Mouse (Mus musculus) lung, postnatal 0 days (tissue): ENCODE results near the gene Lca5. TPM values are rescaled to one million over a fixed set of nuclear protein-coding genes. Genes with fewer than 3 reads are reported as not detected.
A peak's percentile ranks its signal among the peaks of the same experiment; 100 is the strongest.

Source experiments
- ATAC-seq: fragments of 200-750 bp; cut with Nextera tagmentation; 2 replicates; pipeline ENCODE4 v1.8.0; 2017; ENCODE audit warnings: moderate library complexity
- DNase-seq: peaks from one replicate; pipeline ENCODE4 v3.0.0-alpha.2; 2016; ENCODE audit warnings: low spot score
- H3K27ac ChIP-seq: fragments of 300-500 bp; sonication (generic); 2 replicates; pipeline ENCODE4 v1.5.1; 2014; ENCODE audit warnings: antibody characterized with exemption, mild to moderate bottlenecking, low read length, mixed read lengths
- H3K27me3 ChIP-seq: fragments of 300-500 bp; sonication (generic); replicated peaks from 2 replicates; pipeline ENCODE4 v1.6.1; 2014; ENCODE audit warnings: low read length, mixed read lengths; ENCODE audit not compliant: insufficient read depth
- H3K36me3 ChIP-seq: fragments of 300-500 bp; sonication (generic); 2 replicates; pipeline ENCODE4 v1.6.1; 2014; ENCODE audit warnings: low read length, mixed read lengths; ENCODE audit not compliant: insufficient read depth
- H3K4me1 ChIP-seq: fragments of 300-500 bp; sonication (generic); 2 replicates; pipeline ENCODE4 v1.6.1; 2014; ENCODE audit warnings: antibody characterized with exemption, low read depth, low read length, mixed read lengths; ENCODE audit not compliant: insufficient read depth
- H3K4me2 ChIP-seq: fragments of 300-500 bp; sonication (generic); replicated peaks from 2 replicates; pipeline ENCODE4 v1.6.1; 2014; ENCODE audit warnings: low read depth, mild to moderate bottlenecking, low read length, moderate library complexity, mixed read lengths
- H3K4me3 ChIP-seq: fragments of 300-500 bp; sonication (generic); 2 replicates; pipeline ENCODE4 v1.5.1; 2014; ENCODE audit warnings: low read depth, low read length
- H3K9ac ChIP-seq: fragments of 300-500 bp; sonication (generic); replicated peaks from 2 replicates; pipeline ENCODE4 v1.6.1; 2014; ENCODE audit warnings: low read depth, mild to moderate bottlenecking
- H3K9me3 ChIP-seq: fragments of 300-500 bp; sonication (generic); 2 replicates; pipeline ENCODE4 v1.6.1; 2016; ENCODE audit warnings: low read length, mixed read lengths
- CTCF ChIP-seq: IDR thresholded peaks from 2 replicates; pipeline ENCODE4 v1.5.1; 2016; ENCODE audit warnings: antibody characterized with exemption, mild to moderate bottlenecking
- EP300 ChIP-seq: IDR thresholded peaks from 2 replicates; pipeline ENCODE4 v1.6.1; 2016; ENCODE audit warnings: antibody characterized with exemption, mild to moderate bottlenecking, control low read depth
- WGBS: fragments of 180-500 bp; shearing (Covaris S2); extraction: QIAGEN DNeasy Blood & Tissue Kit; methylation state at CpG from one replicate; pipeline ENCODE4 v1.1.7; 2014; 5-methylcytosine and 5-hydroxymethylcytosine counted together
- polyA plus RNA-seq: library from polyadenylated mRNA; unstranded; fragments of >200 nt; fragmentation: Nextera tagmentation; extraction: Ambion mirVana; gene quantifications from 2 replicates; pipeline ENCODE4 v1.2.1, GENCODE M21; 2015

The Lca5 gene
- polyA plus RNA-seq, 1 experiment from 2014 or later: 7.9 TPM

DNA sequence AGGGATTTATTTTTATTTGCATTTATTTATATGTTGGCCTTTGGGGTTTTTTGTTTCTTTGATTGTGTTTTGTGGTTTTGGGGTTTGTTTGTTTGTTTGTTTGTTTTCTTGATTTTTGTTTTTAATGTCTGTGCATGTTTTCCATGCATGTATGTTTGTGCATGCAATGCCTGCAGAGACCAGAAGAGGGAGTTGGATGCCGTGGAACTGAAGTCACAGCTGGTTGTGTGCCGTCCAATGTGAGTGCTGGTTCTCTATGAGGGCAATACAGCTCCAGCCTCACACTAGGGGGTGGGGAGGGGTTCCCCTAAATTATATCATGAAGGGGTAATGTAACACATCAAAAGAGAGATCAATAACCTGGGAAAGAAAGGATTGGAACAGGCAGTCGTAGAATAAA, 58.2 kb downstream of the Lca5 start:
- H3K9ac ChIP-seq: no peak overlapping the region
- H3K4me3 ChIP-seq: no peak overlapping the region
- no peak overlapping the region for H3K4me2 ChIP-seq
- H3K27me3 ChIP-seq: no peaks in the 10 kb centered on the region
- H3K9me3 ChIP-seq: no peaks in the 10 kb centered on the region
- no peak for DNase-seq
- H3K36me3 ChIP-seq: no peaks in the 10 kb centered on the region
- no peak overlapping the region for H3K27ac ChIP-seq
- ATAC-seq: no peak
- WGBS: 49% methylated on average over 3 of the region's 3 CpGs
- TF ChIP-seq CTCF: peak; percentile 72
- TF ChIP-seq EP300: no peak
- H3K4me1 ChIP-seq: no peaks in the 10 kb centered on the region

DNA sequence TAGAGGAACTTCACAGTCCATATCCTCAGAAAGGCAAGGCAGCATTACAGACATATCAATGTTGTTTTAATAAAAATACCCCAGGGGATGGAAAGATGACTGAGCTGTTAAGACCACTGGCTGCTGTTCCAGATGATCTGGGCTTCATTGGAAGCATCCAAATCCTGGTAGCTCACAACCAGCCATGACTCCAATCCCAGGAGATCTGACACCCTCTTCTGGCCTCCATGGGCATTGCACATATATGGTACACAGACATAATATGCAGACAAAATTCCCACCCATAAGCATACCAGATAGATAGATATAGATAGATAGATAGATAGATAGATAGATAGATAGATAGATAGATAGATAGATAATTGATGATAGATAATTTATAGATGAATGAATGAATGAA, 59.6 kb downstream of the Lca5 start:
- H3K4me1 ChIP-seq: no peaks in the 10 kb centered on the region
- ATAC-seq (no peak), DNase-seq (no peak)
- no peak for TF ChIP-seq EP300
- TF ChIP-seq CTCF: peak; percentile 57
- H3K4me3 ChIP-seq: no peak overlapping the region
- no peaks in the 10 kb centered on the region for H3K27me3 ChIP-seq
- no peaks in the 10 kb centered on the region for H3K9me3 ChIP-seq
- no peak overlapping the region for H3K9ac ChIP-seq
- no peaks in the 10 kb centered on the region for H3K36me3 ChIP-seq
- H3K27ac ChIP-seq: no peak overlapping the region
- no peak overlapping the region for H3K4me2 ChIP-seq

DNA sequence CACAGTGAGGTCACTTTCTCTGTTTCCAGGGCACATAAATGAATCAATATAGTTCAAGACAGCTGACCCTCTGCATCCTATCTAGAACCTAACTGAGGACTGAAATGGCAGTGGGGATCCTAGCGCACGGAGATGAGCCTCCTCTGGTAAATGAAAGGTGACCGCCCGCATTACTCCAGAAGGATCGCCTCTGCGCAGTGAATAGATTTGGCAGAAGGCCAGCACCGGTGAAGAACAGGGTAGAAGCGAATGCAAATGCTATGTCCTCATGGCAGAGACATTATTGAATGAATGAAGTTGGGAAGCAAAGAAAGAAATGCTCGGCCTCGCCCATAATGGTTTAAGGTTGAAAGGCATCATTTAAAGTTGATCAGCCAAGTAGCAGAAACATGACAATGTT, 61.3 kb downstream of the Lca5 start:
- Histone ChIP-seq H3K4me1 (no peaks in the 10 kb centered on the region), H3K27me3 (no peaks in the 10 kb centered on the region), H3K36me3 (no peaks in the 10 kb centered on the region), H3K4me3 (no peak overlapping the region), H3K9ac (no peak overlapping the region), H3K9me3 (no peaks in the 10 kb centered on the region), H3K4me2 (no peak overlapping the region), H3K27ac (no peak overlapping the region)
- DNase-seq (no peak), ATAC-seq (no peak)
- TF ChIP-seq EP300: no peak
- TF ChIP-seq CTCF: no peak
- WGBS: 77% methylated on average over 10 of the region's 10 CpGs

DNA sequence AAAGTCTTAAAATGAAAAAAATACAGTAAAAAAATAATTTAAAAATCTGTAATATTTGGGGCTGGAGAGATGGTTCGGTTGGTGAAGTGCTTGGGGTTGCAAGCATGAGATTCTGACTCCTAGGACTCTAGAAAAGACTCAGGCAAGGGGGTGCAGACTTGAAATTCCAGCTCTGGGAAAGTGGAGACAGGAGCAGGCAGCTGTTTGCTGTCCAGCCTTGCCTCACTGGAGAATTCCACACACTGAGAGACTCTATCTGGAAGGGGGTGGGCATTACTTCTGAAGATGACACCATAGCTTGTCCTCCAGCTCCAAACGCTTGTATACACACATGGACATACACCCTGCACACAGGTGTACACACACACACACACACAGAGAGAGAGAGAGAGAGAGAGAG, 63.8 kb downstream of the Lca5 start:
- no peak for TF ChIP-seq EP300
- no peak for TF ChIP-seq CTCF

DNA sequence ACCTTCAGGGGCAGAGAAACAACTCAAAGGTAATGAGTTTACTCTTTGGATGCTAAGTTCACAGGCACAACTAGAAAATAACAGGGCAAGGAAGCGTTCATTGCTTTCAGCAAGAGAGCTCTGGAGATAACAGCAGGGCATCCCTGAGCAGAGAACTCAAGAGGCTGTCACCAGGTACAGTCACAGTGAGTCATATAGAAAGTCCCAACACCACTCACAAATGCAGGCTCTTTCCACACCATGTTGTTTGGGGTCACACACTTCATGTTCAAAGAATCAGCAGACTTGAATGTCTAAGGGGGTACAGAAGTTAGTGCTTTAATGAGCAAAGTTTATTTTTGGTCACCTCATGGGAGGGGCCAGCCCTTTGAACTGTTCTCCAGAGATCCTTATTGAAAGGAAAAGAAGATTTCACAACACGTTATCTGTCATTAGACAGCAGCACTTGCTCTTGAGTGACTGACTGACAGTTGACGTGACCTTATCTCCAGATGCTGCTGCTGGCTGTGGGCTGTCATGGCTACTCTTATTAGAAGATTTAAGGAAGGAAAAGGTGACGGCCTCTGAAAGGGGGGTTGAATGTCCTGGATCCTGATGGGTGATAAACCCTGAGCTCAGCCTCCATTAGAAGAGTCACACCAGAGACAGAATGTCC, 65.3 kb downstream of the Lca5 start:
- Histone ChIP-seq H3K4me2 (no peak overlapping the region), H3K9me3 (no peaks in the 10 kb centered on the region), H3K36me3 (no peaks in the 10 kb centered on the region), H3K4me3 (no peak overlapping the region), H3K27ac (no peak overlapping the region), H3K27me3 (no peaks in the 10 kb centered on the region), H3K9ac (no peak overlapping the region), H3K4me1 (no peaks in the 10 kb centered on the region)
- DNase-seq (no peak), ATAC-seq (no peak)
- 55% methylated on average over 4 of the region's 4 CpGs for WGBS
- TF ChIP-seq EP300 (no peak), CTCF (no peak)

More for the DNA sequence above, 63.8 kb downstream of the Lca5 start:
- no peaks in the 10 kb centered on the region for H3K36me3 ChIP-seq
- no peak overlapping the region for H3K9ac ChIP-seq
- no peak overlapping the region for H3K4me3 ChIP-seq
- no peaks in the 10 kb centered on the region for H3K9me3 ChIP-seq
- no peaks in the 10 kb centered on the region for H3K27me3 ChIP-seq
- H3K27ac ChIP-seq: no peak overlapping the region
- ATAC-seq (no peak), DNase-seq (peak; percentile 22)
- H3K4me1 ChIP-seq: no peaks in the 10 kb centered on the region
- 51% methylated on average over 2 of the region's 2 CpGs for WGBS
- no peak overlapping the region for H3K4me2 ChIP-seq

DNA sequence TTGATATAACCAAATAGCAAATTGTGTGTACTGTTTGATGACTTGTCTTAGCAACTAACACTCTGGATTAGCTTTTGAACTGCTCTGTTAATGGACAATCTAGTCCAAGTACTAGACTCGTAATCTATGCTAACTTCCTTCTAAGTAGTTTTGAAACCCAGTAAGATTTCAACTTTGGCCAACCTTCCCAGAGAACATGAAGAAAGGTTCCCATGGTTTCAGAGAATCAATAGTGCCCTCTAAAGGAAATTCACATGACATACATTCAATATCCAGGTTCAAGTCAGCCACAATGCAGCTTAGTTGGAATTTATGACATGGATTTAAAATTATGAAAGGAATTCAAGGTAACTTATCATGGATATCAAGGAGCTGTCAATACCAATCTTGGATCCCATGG, 70.0 kb downstream of the Lca5 start:
- 8% methylated on average over 1 of the region's 1 CpGs for WGBS
- Histone ChIP-seq H3K9ac (no peak overlapping the region), H3K27me3 (no peaks in the 10 kb centered on the region), H3K4me2 (no peak overlapping the region), H3K4me3 (no peak overlapping the region), H3K36me3 (no peaks in the 10 kb centered on the region), H3K4me1 (no peaks in the 10 kb centered on the region), H3K27ac (no peak overlapping the region), H3K9me3 (no peaks in the 10 kb centered on the region)
- DNase-seq (peak; percentile 44), ATAC-seq (no peak)
- TF ChIP-seq EP300: no peak
- TF ChIP-seq CTCF: peak; percentile 43

DNA sequence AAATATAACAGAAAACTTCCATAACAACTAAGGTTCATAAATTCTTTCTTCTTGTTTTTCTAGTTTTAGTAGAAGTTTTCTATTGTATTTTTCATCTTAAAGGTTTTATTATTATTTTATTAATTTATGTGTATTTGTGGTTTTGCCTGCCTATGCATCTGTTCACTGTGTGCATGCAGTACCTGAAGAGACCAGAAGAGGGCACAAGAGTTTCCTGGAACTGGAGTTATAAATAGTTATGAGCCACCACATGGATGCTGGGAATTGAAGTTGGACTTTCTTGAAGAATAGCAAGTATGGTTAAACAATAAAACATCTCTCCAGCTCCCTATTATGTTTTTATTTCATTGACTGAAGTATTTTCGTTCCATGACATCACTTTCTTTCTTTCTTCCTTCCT, 72.7 kb downstream of the Lca5 start:
- no peak for TF ChIP-seq EP300
- TF ChIP-seq CTCF: peak; percentile 73
- no peak for ATAC-seq
- Histone ChIP-seq H3K36me3 (no peaks in the 10 kb centered on the region), H3K4me2 (no peak overlapping the region), H3K27ac (no peak overlapping the region), H3K4me3 (no peak overlapping the region), H3K9me3 (no peaks in the 10 kb centered on the region), H3K4me1 (no peaks in the 10 kb centered on the region), H3K9ac (no peak overlapping the region), H3K27me3 (no peaks in the 10 kb centered on the region)
- WGBS: 84% methylated on average over 1 of the region's 1 CpGs
- peak; percentile 28 for DNase-seq
